Comparison of ENCODE assay signal across 10 mouse cellular contexts in the genomic region with DNA sequence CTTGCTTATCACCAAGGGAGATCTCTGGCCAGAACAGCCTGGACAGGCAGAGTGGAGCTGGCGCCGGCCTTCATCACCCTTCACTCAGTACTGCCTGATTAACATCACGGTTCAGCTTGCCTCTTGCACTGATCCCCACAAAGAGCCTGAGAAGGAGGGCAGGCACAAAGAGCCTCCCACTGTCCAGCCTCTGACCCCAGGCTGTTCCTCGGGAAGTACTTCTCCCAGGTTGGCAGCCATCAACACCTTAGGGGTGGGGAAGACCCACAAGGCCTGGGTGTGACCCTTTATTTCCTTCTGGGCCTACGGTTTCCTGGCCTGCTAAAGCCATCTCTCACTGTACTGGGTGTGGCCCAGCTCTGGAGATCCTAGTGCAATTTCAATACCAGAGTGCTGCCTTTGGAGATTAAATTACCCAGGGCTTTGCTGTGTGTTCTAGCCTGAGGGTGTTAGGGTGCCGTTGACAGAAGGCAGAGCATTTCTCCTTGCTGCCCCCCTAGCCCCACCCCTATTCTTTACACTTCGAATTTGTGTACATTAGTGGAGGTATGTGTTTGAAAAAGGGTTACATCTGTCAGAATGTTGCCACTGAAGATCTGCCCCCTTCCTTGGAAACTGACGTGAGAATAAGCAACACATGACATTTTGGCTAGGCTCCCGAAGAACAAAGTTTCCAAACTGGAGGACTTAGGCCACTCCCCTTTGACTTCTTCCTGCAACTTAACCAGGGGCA.
DNase-seq lines count a peak whose midpoint lies in the region; ATAC-seq lines count a peak whose summit lies in the region.
"Had no signal": no experiment of that assay in that cellular context is flagged by ENCODE, and none has a peak within 500 bp of the region (broad histone marks: within the 10 kb centered on the region; RNA-seq: fewer than 3 reads in every experiment).

No protein-coding gene starts in this region.

- H3K4me3 ChIP-seq in hindbrain, embryonic 12.5 days = no peak overlapping the region
- no peak overlapping the region for H3K4me3 ChIP-seq in hindbrain, embryonic 14.5 days (replicated peaks; ENCODE audit: low read length)
- H3K4me3 ChIP-seq in heart, embryonic 13.5 days = no peak overlapping the region
- no peak overlapping the region for H3K4me3 ChIP-seq in midbrain, embryonic 16.5 days (ENCODE audit: low read depth, low read length)
- H3K4me3 ChIP-seq: midbrain, embryonic 12.5 days had no signal

- DNase-seq in hindbrain, embryonic 14.5 days (ENCODE audit: low spot score) = no peak
- peak; percentile 74 for DNase-seq in kidney, postnatal 25 days
- peak; percentile 48 for DNase-seq in urinary bladder, adult 2 months (ENCODE audit: low spot score)
- DNase-seq in spleen, postnatal 10 days (ENCODE audit: low spot score in 2 of 2) = no peak
- DNase-seq in thymus, postnatal 10 days (ENCODE audit: low spot score in 2 of 2) = no peak
- DNase-seq: right cerebral cortex, postnatal 25 days had no signal

- H3K4me1 ChIP-seq in hindbrain, embryonic 12.5 days = peaks cover 31% of the 10 kb centered on the region
- H3K4me1 ChIP-seq in hindbrain, embryonic 14.5 days (replicated peaks; ENCODE audit: control insufficient read depth, insufficient read depth, low read length) = 0 out of 2 replicates have a peak, but pooled peaks cover 8% of the 10 kb centered on the region
- H3K4me1 ChIP-seq in heart, embryonic 13.5 days = peaks cover 49% of the 10 kb centered on the region
- H3K4me1 ChIP-seq in midbrain, embryonic 16.5 days (ENCODE audit: control insufficient read depth, insufficient read depth, low read length) = no peaks in the 10 kb centered on the region

- no peaks in the 10 kb centered on the region for H3K9me3 ChIP-seq in hindbrain, embryonic 12.5 days (replicated peaks)
- no peaks in the 10 kb centered on the region for H3K9me3 ChIP-seq in hindbrain, embryonic 14.5 days (ENCODE audit: control insufficient read depth, low read length)
- no peaks in the 10 kb centered on the region for H3K9me3 ChIP-seq in heart, embryonic 13.5 days
- no peaks in the 10 kb centered on the region for H3K9me3 ChIP-seq in midbrain, embryonic 16.5 days (replicated peaks; ENCODE audit: control insufficient read depth, low read length, poor library complexity, severe bottlenecking)
- H3K9me3 ChIP-seq: midbrain, embryonic 12.5 days had no signal

- no peak overlapping the region for H3K9ac ChIP-seq in hindbrain, embryonic 12.5 days
- H3K9ac ChIP-seq in hindbrain, embryonic 14.5 days = no peak overlapping the region
- H3K9ac ChIP-seq in heart, embryonic 13.5 days = no peak overlapping the region
- no peak overlapping the region for H3K9ac ChIP-seq in midbrain, embryonic 16.5 days (ENCODE audit: low read depth, low read length)
- H3K9ac ChIP-seq: midbrain, embryonic 12.5 days had no signal

- H3K27me3 ChIP-seq in hindbrain, embryonic 12.5 days = no peaks in the 10 kb centered on the region
- no peaks in the 10 kb centered on the region for H3K27me3 ChIP-seq in hindbrain, embryonic 14.5 days (ENCODE audit: control insufficient read depth, insufficient read depth, low read length)
- no peaks in the 10 kb centered on the region for H3K27me3 ChIP-seq in heart, embryonic 13.5 days (replicated peaks)
- H3K27me3 ChIP-seq in midbrain, embryonic 16.5 days (ENCODE audit: control insufficient read depth, insufficient read depth, low read depth, low read length) = no peaks in the 10 kb centered on the region

- H3K4me2 ChIP-seq in hindbrain, embryonic 12.5 days (replicated peaks) = no peak overlapping the region
- H3K4me2 ChIP-seq in hindbrain, embryonic 14.5 days (replicated peaks) = no peak overlapping the region
- H3K4me2 ChIP-seq in heart, embryonic 13.5 days = no peak overlapping the region
- no peak overlapping the region for H3K4me2 ChIP-seq in midbrain, embryonic 16.5 days (ENCODE audit: low read length)
- H3K4me2 ChIP-seq: midbrain, embryonic 12.5 days had no signal

- no peaks in the 10 kb centered on the region for H3K36me3 ChIP-seq in hindbrain, embryonic 12.5 days
- no peaks in the 10 kb centered on the region for H3K36me3 ChIP-seq in hindbrain, embryonic 14.5 days (replicated peaks; ENCODE audit: control insufficient read depth, insufficient read depth)
- no peaks in the 10 kb centered on the region for H3K36me3 ChIP-seq in heart, embryonic 13.5 days
- H3K36me3 ChIP-seq in midbrain, embryonic 16.5 days (ENCODE audit: control insufficient read depth, insufficient read depth, low read length) = no peaks in the 10 kb centered on the region
- H3K36me3 ChIP-seq: midbrain, embryonic 12.5 days had no signal

- no peak for ATAC-seq in hindbrain, embryonic 12.5 days (ENCODE audit: low FRiP score)
- no peak for ATAC-seq in hindbrain, embryonic 14.5 days (ENCODE audit: low FRiP score)
- no peak; the same call in 1 of the 2 replicates for ATAC-seq in heart, embryonic 13.5 days (ENCODE audit: extremely low read depth, insufficient number of reproducible peaks, low FRiP score, low TSS enrichment)
- ATAC-seq in midbrain, embryonic 16.5 days = no peak

- 58% methylated on average over 9 of the region's 9 CpGs for WGBS in hindbrain, embryonic 12.5 days
- WGBS in hindbrain, embryonic 14.5 days = 70% methylated on average over 9 of the region's 9 CpGs
- WGBS in heart, embryonic 13.5 days = 33% methylated on average over 9 of the region's 9 CpGs
- WGBS in midbrain, embryonic 16.5 days = 81% methylated on average over 9 of the region's 9 CpGs

- peak overlapping the region; percentile 23; the same call in 1 of the 2 replicates for H3K27ac ChIP-seq in hindbrain, embryonic 12.5 days
- no peak overlapping the region for H3K27ac ChIP-seq in hindbrain, embryonic 14.5 days
- H3K27ac ChIP-seq in heart, embryonic 13.5 days (replicated peaks) = 0 out of 2 replicates have a peak overlapping the region, but pooled peaks have one; percentile 2
- no peak overlapping the region for H3K27ac ChIP-seq in midbrain, embryonic 16.5 days (ENCODE audit: low read length)
- H3K27ac ChIP-seq: midbrain, embryonic 12.5 days had no signal

Comparison
In these comparisons a context has a peak if more than half of its experiments do, and no peak if none do; other contexts are left out.
1. H3K27ac ChIP-seq: peak in hindbrain, embryonic 12.5 days (single experiment) and heart, embryonic 13.5 days (single experiment); none in hindbrain, embryonic 14.5 days (single experiment) and midbrain, embryonic 16.5 days (single experiment).
2. DNase-seq: peak in kidney, postnatal 25 days (2 of 2) and urinary bladder, adult 2 months (single experiment); none in hindbrain, embryonic 14.5 days (single experiment), spleen, postnatal 10 days (0 of 2) and thymus, postnatal 10 days (0 of 2).